Mouse (Mus musculus): ENCODE data around the gene A630023A22Rik. TPM values are rescaled to one million over a fixed set of nuclear protein-coding genes. Genes with fewer than 3 reads are reported as not detected.

Gene A630023A22Rik
- total RNA-seq (2023): not detected

DNA sequence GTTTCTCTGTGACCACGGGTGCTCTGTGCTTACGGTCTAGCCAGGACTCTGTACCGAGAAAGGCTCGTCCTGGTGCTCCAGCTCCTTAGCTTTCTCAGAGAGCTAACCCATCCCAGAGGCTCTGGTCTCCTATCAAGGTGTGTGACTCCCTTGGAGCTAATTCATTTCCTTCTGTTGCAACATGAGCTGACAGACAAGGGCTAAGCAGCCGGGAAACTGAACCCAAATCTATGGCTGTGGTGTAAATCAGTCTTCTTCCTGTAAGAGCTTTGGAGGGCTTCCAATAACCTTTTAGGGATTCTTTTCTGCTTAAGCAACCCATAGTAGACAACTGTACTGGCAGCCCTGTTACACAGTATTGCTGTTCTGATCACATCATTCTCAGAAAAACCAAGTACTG, at the start of gene A630023A22Rik:
A630023A22Rik (minus strand) TSS at position 154 of the 400 bp plus-strand sequence.

DNA sequence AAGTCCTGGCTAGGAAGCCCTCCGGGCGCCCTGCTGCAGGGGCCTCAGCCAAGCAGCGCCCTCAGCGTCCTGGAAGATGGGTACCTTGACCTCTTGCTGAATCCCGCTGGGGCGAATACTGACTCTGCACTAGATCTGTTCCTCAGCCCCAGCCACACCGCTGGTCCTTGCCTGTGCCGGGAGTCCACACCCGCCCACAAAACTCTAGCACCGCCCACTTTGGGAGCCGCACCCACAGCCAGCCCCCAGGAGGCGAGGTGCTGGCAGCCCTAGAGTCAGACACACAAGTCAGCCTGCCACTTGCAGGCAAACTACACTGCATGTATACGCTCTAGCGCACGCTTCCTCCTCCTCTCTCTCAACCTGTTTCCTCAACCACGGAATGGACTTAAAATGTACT, 49.8 kb upstream of the A630023A22Rik start, which contains the start of gene Npy4r:
Npy4r (minus strand) TSS at position 148 of the 400 bp plus-strand sequence.

GRCm38 (mm10) chr14:34085731-34086130, 16.8 kb downstream of the A630023A22Rik start, which contains the start of gene Anxa8:
Gene Anxa8, plus strand, starts transcription at chr14:34085981.

DNA sequence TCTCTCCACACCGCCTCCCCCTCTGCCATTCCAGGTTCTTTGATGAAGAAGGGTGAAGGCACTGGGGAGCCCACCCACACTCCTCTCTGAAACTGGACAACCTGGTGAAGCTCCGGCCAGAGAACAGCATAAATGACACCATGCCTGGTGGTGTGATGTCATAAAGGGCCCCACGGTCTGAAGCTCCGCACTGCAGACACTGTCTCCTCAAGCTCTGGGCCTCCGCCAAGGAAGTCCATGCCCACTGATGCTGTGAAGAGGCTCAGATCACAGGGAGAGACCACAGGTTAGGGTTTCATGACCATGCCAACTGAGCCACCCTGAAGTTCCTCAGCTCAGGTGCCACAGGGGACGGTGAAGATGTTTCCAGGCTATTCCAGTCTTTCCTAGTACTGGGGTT, 50.0 kb downstream of the A630023A22Rik start, which contains the start of gene Antxrl:
Antxrl (plus strand) TSS at position 192 of the 400 bp plus-strand sequence.

DNA sequence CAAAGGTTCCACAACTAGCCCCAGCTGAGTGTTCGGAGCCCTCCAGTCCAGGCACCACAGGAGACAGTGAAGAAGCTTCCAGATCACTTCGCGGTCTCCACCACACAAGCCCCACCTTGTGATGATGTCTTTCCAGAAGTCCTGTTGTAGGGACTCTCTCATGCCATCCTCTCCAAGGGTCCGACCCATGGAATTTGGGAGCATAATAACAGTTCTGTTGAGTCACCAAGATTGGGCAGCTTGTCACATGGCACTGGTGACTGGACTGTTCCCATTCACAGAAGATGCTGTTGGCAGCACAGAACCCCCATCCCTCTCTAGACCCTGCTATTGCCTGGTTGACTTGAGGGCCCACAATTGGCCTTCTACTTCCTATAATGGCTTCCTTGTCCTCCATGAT, 86.2 kb downstream of the A630023A22Rik start, which contains the start of gene Gm5460:
Gm5460 (plus strand) TSS at position 378 of the 400 bp plus-strand sequence.

GRCm38 (mm10) chr14:34015063-34015462, 87.5 kb downstream of the A630023A22Rik start, which contains the start of gene Gm30083:
Gene Gm30083, minus strand, starts transcription at chr14:34015182.

Other genes starting within 250 kb of the A630023A22Rik start
- not detected for gene Gdf10, start 179.2 kb downstream of the A630023A22Rik start, total RNA-seq (2023)
- not detected for gene Gdf2, start 161.7 kb downstream of the A630023A22Rik start, total RNA-seq (2023)
- not detected for gene Rbp3, start 148.8 kb downstream of the A630023A22Rik start, total RNA-seq (2023)
- under 1 TPM; 0.15 to 0.26 TPM for gene Zfp488, start 124.0 kb downstream of the A630023A22Rik start, total RNA-seq (2023)
- not detected for gene Gm30083, start 87.6 kb downstream of the A630023A22Rik start, total RNA-seq (2023)
- not detected for gene Gm5460, start 86.0 kb downstream of the A630023A22Rik start, total RNA-seq (2023)
- gene Antxrl, start 50.0 kb downstream of the A630023A22Rik start, total RNA-seq (2023): not detected
- not detected for gene Anxa8, start 16.8 kb downstream of the A630023A22Rik start, total RNA-seq (2023)
- not detected for gene Npy4r, start 49.7 kb upstream of the A630023A22Rik start, total RNA-seq (2023)
- gene Gprin2, start 98.9 kb upstream of the A630023A22Rik start, total RNA-seq (2023): not detected
- not detected for gene Syt15, start 116.8 kb upstream of the A630023A22Rik start, total RNA-seq (2023)
- gene Shld2, start 207.7 kb upstream of the A630023A22Rik start, total RNA-seq (2023): 10 to 100 TPM; 21.0 to 25.4 TPM
- gene Glud1, start 208.0 kb upstream of the A630023A22Rik start, total RNA-seq (2023): 100 to 1,000 TPM; 450 to 465 TPM

All from monocyte, adult 59 days (primary cell).